ENCODE assay signal across 18 mouse cellular contexts in genomic region chr10:108338055-108338961, GRCm38 (mm10). TPM values are rescaled to one million over a fixed set of nuclear protein-coding genes. Genes with fewer than 3 reads are reported as not detected.
DNase-seq lines count a peak whose midpoint lies in the region; ATAC-seq and TF ChIP-seq lines count a peak whose summit lies in the region.
"Had no signal": no experiment of that assay in that cellular context is flagged by ENCODE, and none has a peak within 500 bp of the region (broad histone marks: within the 10 kb centered on the region; RNA-seq: fewer than 3 reads in every experiment).

No protein-coding gene starts in this region.

- no peaks in the 10 kb centered on the region for H3K36me3 ChIP-seq in hindbrain, embryonic 11.5 days (ENCODE audit: control insufficient read depth, insufficient read depth, low read length)
- no peaks in the 10 kb centered on the region for H3K36me3 ChIP-seq in hindbrain, postnatal 0 days (ENCODE audit: insufficient read depth, low read length)
- H3K36me3 ChIP-seq in midbrain, embryonic 12.5 days, result no peaks in the 10 kb centered on the region
- H3K36me3 ChIP-seq: heart, embryonic 15.5 days; limb, embryonic 12.5 days; liver, embryonic 15.5 days had no signal

- peak; percentile 88 for ATAC-seq in hindbrain, embryonic 11.5 days (ENCODE audit: low FRiP score)
- ATAC-seq in hindbrain, postnatal 0 days, result no peak
- ATAC-seq in midbrain, embryonic 12.5 days (ENCODE audit: low FRiP score, low read depth), result peak; percentile 88
- no peak for ATAC-seq in erythroid progenitor cell, adult 5-6 weeks (replicated peaks; ENCODE audit: low FRiP score, poor library complexity, severe bottlenecking)

- 53% methylated on average over 22 of the region's 22 CpGs for WGBS in hindbrain, embryonic 11.5 days
- 35% methylated on average over 22 of the region's 22 CpGs for WGBS in hindbrain, postnatal 0 days
- WGBS in midbrain, embryonic 12.5 days, result 49% methylated on average over 22 of the region's 22 CpGs

- H3K27ac ChIP-seq in hindbrain, embryonic 11.5 days (ENCODE audit: low read depth, low read length), result peak overlapping the region; percentile 61
- no peak overlapping the region for H3K27ac ChIP-seq in hindbrain, postnatal 0 days
- peak overlapping the region; percentile 32; the same call in 1 of the 2 replicates for H3K27ac ChIP-seq in midbrain, embryonic 12.5 days (replicated peaks)
- H3K27ac ChIP-seq: embryonic facial prominence, embryonic 10.5 days; heart, embryonic 15.5 days; limb, embryonic 12.5 days; liver, embryonic 15.5 days had no signal

- peak; percentile 8 for DNase-seq in adrenal gland, adult 2 months
- DNase-seq in adrenal gland, postnatal 10 days, result no peak
- peak; percentile 36 for DNase-seq in hindbrain, embryonic 11.5 days (ENCODE audit: low spot score)
- no peak for DNase-seq in hindbrain, postnatal 0 days (ENCODE audit: low spot score)
- peak; percentile 35 for DNase-seq in NIH3T3 (ENCODE audit: low read depth)
- DNase-seq in left cerebral cortex, postnatal 36 days (ENCODE audit: low spot score in 2 of 2), result no peak
- DNase-seq: cerebellum, adult 9-10 months; heart, adult 11 months; kidney, adult 8-10 months; lung, postnatal 10 days; thymus, postnatal 14 days had no signal

- H3K9ac ChIP-seq in hindbrain, embryonic 11.5 days (ENCODE audit: low read depth, low read length), result no peak overlapping the region
- H3K9ac ChIP-seq in hindbrain, postnatal 0 days (replicated peaks; ENCODE audit: low read length), result no peak overlapping the region
- H3K9ac ChIP-seq in midbrain, embryonic 12.5 days (replicated peaks), result no peak overlapping the region
- H3K9ac ChIP-seq: heart, embryonic 15.5 days; limb, embryonic 12.5 days; liver, embryonic 15.5 days had no signal

- no peaks in the 10 kb centered on the region for H3K9me3 ChIP-seq in hindbrain, embryonic 11.5 days (ENCODE audit: control insufficient read depth, low read length)
- H3K9me3 ChIP-seq in hindbrain, postnatal 0 days (ENCODE audit: low read length), result no peaks in the 10 kb centered on the region
- H3K9me3 ChIP-seq in midbrain, embryonic 12.5 days, result no peaks in the 10 kb centered on the region
- H3K9me3 ChIP-seq: embryonic facial prominence, embryonic 10.5 days; heart, embryonic 15.5 days; limb, embryonic 12.5 days; liver, embryonic 15.5 days; megakaryocyte, embryonic 14.5 days had no signal

- no peaks in the 10 kb centered on the region for H3K4me1 ChIP-seq in hindbrain, embryonic 11.5 days (replicated peaks; ENCODE audit: control insufficient read depth, insufficient read depth, low read length)
- no peaks in the 10 kb centered on the region; the same call in 1 of the 2 replicates for H3K4me1 ChIP-seq in hindbrain, postnatal 0 days (ENCODE audit: insufficient read depth, low read length)
- H3K4me1 ChIP-seq in midbrain, embryonic 12.5 days, result peaks cover 24% of the 10 kb centered on the region
- H3K4me1 ChIP-seq: limb, embryonic 12.5 days had no signal

- intact Hi-C loops in left cerebral cortex, postnatal 36 days (cut with DNase I), result loop anchor here (10.0 kb wide), 1 partner anchor 106 kb away; no protein-coding TSS in a partner anchor

- TF ChIP-seq CTCF in hindbrain, postnatal 0 days (IDR thresholded peaks at IDR 0.05; ENCODE audit: low read depth), result no peak

- no peak overlapping the region for H3K4me2 ChIP-seq in hindbrain, embryonic 11.5 days (replicated peaks; ENCODE audit: low read depth, low read length)
- no peak overlapping the region for H3K4me2 ChIP-seq in hindbrain, postnatal 0 days (ENCODE audit: low read depth, low read length)
- no peak overlapping the region for H3K4me2 ChIP-seq in midbrain, embryonic 12.5 days (replicated peaks)
- H3K4me2 ChIP-seq: heart, embryonic 15.5 days; limb, embryonic 12.5 days; liver, embryonic 15.5 days had no signal

- no peaks in the 10 kb centered on the region; the same call in 1 of the 2 replicates for H3K27me3 ChIP-seq in hindbrain, embryonic 11.5 days (ENCODE audit: control insufficient read depth, insufficient read depth, low read length)
- no peaks in the 10 kb centered on the region for H3K27me3 ChIP-seq in hindbrain, postnatal 0 days (ENCODE audit: insufficient read depth, low read length)
- H3K27me3 ChIP-seq in midbrain, embryonic 12.5 days, result no peaks in the 10 kb centered on the region; the same call in 1 of the 2 replicates
- H3K27me3 ChIP-seq: heart, embryonic 15.5 days had no signal

- H3K4me3 ChIP-seq in hindbrain, embryonic 11.5 days (ENCODE audit: low read depth, low read length), result no peak overlapping the region
- no peak overlapping the region for H3K4me3 ChIP-seq in hindbrain, postnatal 0 days (ENCODE audit: low read length)
- no peak overlapping the region for H3K4me3 ChIP-seq in midbrain, embryonic 12.5 days
- H3K4me3 ChIP-seq: embryonic facial prominence, embryonic 10.5 days; heart, embryonic 15.5 days; limb, embryonic 12.5 days; liver, embryonic 15.5 days; megakaryocyte, embryonic 14.5 days had no signal

RNA-seq across cellular contexts. Expression of gene Pawr, which starts 6.4 kb away (rescaled TPM):
- total RNA-seq in adrenal gland, adult 2 months (2021), result 10 to 100 TPM; 11.5 to 11.9 TPM
- 10.0 and 14.5 TPM in 2 replicates for polyA plus RNA-seq in adrenal gland, adult 2 months (2012; rRNA removed)
- total RNA-seq in adrenal gland, postnatal 10 days (2021), result 10 to 100 TPM in 1 of 2 experiments, 1 to 10 TPM in 1; 6.7 to 10.4 TPM
- 13.0 and 13.1 TPM in 2 replicates for polyA plus RNA-seq in hindbrain, embryonic 11.5 days (2014; fragmentation: Nextera tagmentation; extraction: Ambion mirVana)
- 4.7 and 5.6 TPM in 2 replicates for total RNA-seq in hindbrain, postnatal 0 days (2014; rRNA removed)
- polyA plus RNA-seq in hindbrain, postnatal 0 days (2015; fragmentation: Nextera tagmentation; extraction: Ambion mirVana), result 3.0 and 3.5 TPM in 2 replicates
- 10.9 and 13.2 TPM in 2 replicates for polyA plus RNA-seq in midbrain, embryonic 12.5 days (2016; fragmentation: Nextera tagmentation; extraction: Ambion mirVana)
- total RNA-seq in erythroid progenitor cell, adult 5-6 weeks (2015; ENCODE audit: low replicate concordance), result not detected in 2 replicates
- 0.77 TPM in 1 of 2 replicates, not detected in the other for total RNA-seq in erythroid progenitor cell, adult 5-6 weeks (2017; ENCODE audit: low replicate concordance)
- total RNA-seq in left cerebral cortex, postnatal 36 days (2021), result 1 to 10 TPM; 2.8 to 3.4 TPM

Comparison
In these comparisons a context has a peak if more than half of its experiments do, and no peak if none do; other contexts are left out.
1. DNase-seq: peak in adrenal gland, adult 2 months (single experiment), hindbrain, embryonic 11.5 days (single experiment) and NIH3T3 (single experiment); none in adrenal gland, postnatal 10 days (single experiment), hindbrain, postnatal 0 days (single experiment) and left cerebral cortex, postnatal 36 days (0 of 2).
2. ATAC-seq: peak in hindbrain, embryonic 11.5 days (single experiment) and midbrain, embryonic 12.5 days (single experiment); none in hindbrain, postnatal 0 days (single experiment) and erythroid progenitor cell, adult 5-6 weeks (single experiment).